Mouse (Mus musculus) right cerebral cortex, postnatal 14 days (tissue): ENCODE data around the gene Efcab9.

ENCODE experiments used
- DNase-seq: peaks from one replicate; pipeline ENCODE4 v3.0.0; 2022

Efcab9 gene

GRCm38 (mm10) chr11:32531871-32532764 is at the start of gene Efcab9:
Efcab9 (minus strand) TSS chr11:32532081.
- no peak for DNase-seq

- no peak for DNase-seq
Observed at GRCm38 (mm10) chr11:32581031-32581430, 49.1 kb upstream of the Efcab9 start.

- peak; percentile 57 for DNase-seq
Observed at GRCm38 (mm10) chr11:32580305-32580947, 48.5 kb upstream of the Efcab9 start.

GRCm38 (mm10) chr11:32576760-32577050 is 44.8 kb upstream of the Efcab9 start:
- DNase-seq, result no peak

GRCm38 (mm10) chr11:32575964-32576759 is 44.3 kb upstream of the Efcab9 start:
- no peak for DNase-seq

GRCm38 (mm10) chr11:32573669-32574068 is 41.8 kb upstream of the Efcab9 start:
- no peak for DNase-seq

GRCm38 (mm10) chr11:32571103-32571502 is 39.2 kb upstream of the Efcab9 start:
- no peak for DNase-seq

GRCm38 (mm10) chr11:32568637-32569293 is 36.9 kb upstream of the Efcab9 start:
- no peak for DNase-seq

GRCm38 (mm10) chr11:32568060-32568459 is 36.2 kb upstream of the Efcab9 start:
- DNase-seq, result no peak

- no peak for DNase-seq
Observed at GRCm38 (mm10) chr11:32567000-32567855, 35.3 kb upstream of the Efcab9 start.

GRCm38 (mm10) chr11:32566184-32566583 is 34.3 kb upstream of the Efcab9 start:
- DNase-seq, result no peak

- no peak for DNase-seq
Observed at GRCm38 (mm10) chr11:32565088-32565487, 33.2 kb upstream of the Efcab9 start.

GRCm38 (mm10) chr11:32564629-32565028 is 32.7 kb upstream of the Efcab9 start:
- DNase-seq, result no peak

GRCm38 (mm10) chr11:32563660-32564059 is 31.8 kb upstream of the Efcab9 start:
- no peak for DNase-seq

- DNase-seq, result no peak
Observed at GRCm38 (mm10) chr11:32562706-32563105, 30.8 kb upstream of the Efcab9 start.

- no peak for DNase-seq
Observed at GRCm38 (mm10) chr11:32561465-32562355, 29.8 kb upstream of the Efcab9 start.

GRCm38 (mm10) chr11:32560015-32560770 is 28.3 kb upstream of the Efcab9 start:
- DNase-seq, result no peak

- DNase-seq, result no peak
Observed at GRCm38 (mm10) chr11:32558677-32559076, 26.8 kb upstream of the Efcab9 start.

- no peak for DNase-seq
Observed at GRCm38 (mm10) chr11:32558026-32558425, 26.1 kb upstream of the Efcab9 start.

GRCm38 (mm10) chr11:32556333-32556990 is 24.6 kb upstream of the Efcab9 start:
- no peak for DNase-seq
